Mouse (Mus musculus): ENCODE measurements around the gene Mpv17l2.

GRCm38 (mm10) chr8:70791294-70791701 is 30.6 kb upstream of the Mpv17l2 start:
- TF ChIP-seq CTCF (IDR thresholded peaks at IDR 0.05; ENCODE audit: insufficient read depth, low read length) (no peak), POLR2A (IDR thresholded peaks at IDR 0.05; ENCODE audit: borderline replicate concordance, extremely low read depth, low read depth, low read length) (no peak)

All from lung, adult 2 months (tissue).